Mouse (Mus musculus) kidney, adult 11 months (tissue): ENCODE data around the gene Dusp10.

ENCODE experiments used
- DNase-seq: peaks from one replicate; pipeline ENCODE4 v3.0.0; 2022

Gene Dusp10

DNA sequence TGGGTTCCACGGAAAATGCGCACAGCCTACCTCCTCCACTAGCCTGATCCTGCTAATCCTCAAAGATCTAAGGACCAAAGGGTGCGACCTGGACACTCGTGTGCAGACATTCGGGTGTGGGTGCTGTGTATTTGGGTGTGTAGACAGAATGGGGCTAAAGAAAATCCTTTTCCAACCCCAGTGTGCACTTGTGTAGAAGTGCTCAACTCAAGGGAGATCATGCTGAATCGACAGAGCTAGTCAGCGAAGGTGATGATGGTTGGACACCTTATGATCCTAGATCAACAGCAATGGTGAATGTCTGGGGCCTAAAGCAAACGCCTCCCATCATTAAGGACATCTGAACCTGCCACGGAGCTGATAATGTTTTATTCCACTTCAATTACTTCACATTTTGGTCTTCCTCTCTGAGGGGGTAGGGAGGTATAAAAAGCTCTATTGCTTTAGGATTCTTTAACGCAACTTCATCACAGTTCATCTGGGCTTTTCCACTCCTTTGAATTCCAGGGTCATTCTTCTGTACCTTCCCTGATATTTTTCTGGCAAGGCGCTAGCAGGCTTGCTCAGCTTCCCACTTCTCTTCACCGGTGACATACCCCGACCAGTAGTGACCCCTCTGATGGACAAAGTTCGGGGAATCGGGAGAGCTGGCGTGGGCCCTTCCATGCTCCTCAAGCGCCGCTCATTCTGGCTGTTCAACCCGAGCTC, 19.7 kb downstream of the Dusp10 start:
- DNase-seq: no peak

DNA sequence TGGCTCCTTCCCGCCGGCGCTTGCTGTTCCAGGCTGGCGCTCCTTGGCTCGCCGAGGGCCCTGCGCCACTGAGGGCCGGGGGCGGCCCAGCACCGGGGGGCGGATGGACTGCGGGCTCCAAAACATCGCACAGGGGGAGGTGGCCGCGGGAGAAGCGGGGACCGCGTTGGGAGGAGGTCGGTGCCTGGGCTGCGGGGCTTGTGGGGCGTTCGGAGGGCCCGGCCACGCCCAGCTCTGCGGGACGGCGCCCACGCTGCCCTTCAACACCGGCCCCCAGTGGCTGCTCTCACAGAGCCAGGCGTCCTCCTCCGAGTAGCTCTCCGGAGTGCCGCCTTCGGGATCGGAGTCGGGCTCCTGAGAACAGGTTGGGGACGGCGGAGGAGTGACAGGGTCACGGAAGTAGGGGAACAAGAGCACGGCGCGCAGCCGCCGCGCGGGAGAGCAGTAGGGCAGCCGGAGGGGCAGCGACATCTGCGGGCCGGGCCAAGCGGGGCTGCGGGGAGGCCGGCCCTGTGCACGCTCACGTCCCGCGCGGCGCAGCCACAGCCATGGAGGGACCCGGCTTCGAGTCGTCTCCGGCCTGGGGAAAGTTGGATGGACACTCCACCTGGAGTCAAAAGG, 20.4 kb downstream of the Dusp10 start:
- DNase-seq: no peak

DNA sequence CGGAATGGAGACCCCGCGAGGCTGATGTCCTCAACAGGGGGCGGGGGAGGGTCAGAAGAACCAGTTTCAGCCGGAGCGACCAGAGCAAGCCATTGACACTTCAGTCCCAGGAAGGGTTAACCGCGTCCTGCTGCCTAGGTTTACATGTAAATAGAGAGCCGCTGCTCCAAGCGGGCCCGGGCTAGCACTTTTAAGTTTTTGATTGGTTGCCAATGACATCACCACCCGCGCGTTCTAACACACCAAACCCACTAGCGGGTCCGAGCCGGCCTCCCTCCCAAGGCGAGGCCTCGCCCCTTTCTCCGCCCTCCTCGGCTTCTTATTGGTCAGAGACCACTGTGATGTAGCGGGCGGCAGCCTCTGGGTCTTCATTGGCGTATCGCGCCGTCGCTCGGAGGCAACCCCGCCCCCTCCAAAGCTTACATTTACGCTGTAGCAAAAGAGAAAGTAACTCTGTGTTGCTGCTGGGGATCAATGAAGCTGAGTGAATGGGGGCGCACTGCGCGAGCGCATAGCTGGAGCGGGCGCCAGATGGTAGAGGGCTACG, 21.0 kb downstream of the Dusp10 start, which contains the start of gene 1700056E22Rik:
Gene 1700056E22Rik (minus strand): TSS at position 291 of the 547 bp plus-strand sequence.
- peak; percentile 99 for DNase-seq

DNA sequence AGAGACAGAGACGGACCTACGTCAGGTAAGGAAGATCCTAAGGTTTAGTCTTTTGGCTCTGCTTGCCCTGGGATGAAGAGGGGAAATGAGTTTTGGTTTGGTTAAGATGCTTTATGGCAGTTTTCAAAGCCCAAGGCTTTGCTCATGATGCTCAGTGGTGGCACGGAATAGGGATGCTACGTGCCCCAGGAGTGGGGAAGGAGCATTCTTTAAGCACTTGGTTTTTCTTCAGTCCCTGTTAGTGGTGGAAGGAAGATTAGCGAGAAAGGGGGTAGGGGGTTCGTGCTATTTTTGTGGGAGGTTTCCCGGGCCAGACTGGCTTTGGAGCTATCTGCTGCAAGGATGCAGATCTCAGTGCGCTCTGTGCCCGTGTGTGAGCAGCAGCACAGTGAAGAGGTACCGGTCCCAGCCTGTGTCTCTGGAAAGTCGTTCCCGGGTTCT, 21.7 kb downstream of the Dusp10 start:
- peak; percentile 17 for DNase-seq

DNA sequence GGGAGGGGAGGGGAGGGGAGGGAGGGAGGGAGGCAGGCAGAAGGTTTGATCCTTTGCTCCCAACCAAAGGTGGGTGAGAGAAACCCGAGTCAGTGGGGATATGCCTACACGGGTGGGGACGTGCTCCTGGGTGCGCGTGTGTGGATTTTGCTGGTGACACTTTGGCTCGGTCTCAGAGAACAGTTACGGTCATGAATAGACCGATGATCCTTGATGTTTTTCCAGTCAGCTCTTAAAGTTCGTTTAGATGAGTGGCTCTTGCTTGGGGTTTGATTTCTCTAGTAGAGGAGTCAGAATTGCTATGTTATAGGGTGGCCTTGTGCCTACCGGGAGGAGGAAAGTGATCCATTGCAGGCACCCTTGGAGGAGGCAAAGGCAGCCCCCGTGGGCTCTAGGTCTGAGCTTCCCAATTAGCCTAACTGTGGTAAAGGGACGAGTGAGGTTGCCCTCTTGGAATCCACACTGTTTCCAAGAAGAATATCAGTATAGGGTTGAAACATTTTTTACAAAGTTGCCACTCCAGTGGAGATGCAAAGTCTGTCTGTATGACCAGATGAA, 22.3 kb downstream of the Dusp10 start:
- DNase-seq: no peak

DNA sequence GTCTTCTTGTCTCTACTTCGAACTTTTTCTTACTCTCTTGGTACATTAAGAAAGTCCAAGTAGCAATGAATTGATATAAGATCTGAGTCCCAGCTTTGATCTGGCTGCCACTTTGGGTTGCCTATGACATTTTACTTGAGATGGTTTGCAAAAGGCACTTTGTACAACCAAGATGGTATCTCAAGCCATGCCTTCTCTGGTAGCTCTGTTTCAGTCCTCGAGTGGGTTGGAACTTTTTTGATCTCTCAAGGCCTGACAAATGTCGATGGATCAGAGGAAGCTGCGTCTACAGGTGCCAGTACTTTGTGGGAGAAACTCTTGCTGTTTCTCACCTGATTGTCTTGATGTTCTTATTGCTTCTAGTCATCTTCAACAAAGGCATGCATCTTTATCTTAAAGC, 24.7 kb downstream of the Dusp10 start:
- DNase-seq: no peak

DNA sequence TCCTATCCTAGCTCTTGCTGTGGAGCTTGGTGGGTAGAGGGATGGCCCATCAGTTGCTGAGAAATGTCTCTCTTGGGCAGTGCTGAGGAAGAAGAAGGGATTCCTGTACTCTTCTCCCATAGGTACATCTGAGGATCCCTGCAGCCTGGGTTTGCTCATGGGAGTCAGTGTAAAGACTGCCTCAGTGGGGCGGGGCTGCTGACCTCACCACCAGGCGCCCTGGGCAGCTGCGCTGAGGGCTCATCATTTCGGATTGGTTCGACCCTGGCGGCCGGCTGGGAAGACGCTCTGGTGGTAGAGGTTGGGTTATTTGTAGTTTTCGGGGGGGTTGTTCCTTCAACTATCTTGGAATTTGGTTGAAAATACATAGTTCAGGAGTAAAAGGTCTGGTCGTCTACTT, 26.2 kb downstream of the Dusp10 start:
- no peak for DNase-seq

DNA sequence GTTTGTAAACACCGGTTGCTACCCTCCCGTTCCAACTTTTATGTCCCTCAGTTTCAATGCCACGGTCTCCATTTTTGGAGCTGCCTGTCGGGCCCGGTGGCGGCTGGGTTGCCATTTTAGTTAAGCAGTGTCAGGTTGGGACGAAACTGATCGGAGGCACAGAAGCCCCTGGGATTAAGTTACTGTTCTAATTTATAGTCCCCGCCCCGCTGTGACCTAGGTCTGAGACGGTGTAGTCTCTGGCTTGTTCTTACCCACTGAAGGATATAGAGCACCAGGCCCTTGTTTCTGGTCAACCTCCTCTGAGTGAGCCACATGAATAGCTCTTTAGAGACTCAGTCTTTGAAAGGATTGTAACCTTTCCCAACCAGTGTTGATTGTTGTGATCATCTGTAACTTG, 27.1 kb downstream of the Dusp10 start:
- DNase-seq: no peak

DNA sequence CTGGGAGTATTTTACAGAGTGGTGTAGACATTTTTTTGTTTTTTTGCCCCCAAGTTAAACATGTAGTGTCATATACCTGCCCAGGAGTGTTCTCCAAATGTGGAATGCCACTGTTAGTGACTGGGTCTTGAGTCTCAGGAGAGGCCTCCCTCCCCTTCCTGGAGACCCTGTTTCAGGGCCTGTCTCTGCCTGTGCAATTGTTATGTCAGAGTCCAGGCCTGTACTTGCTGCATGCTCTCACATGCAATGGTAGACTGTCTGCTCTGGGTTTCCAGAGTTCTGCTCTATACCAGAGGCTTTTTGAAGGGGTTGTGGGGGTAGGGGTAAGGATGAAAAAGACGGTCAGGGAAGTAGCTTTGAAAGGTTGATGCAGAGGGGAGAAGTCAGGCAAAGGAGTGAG, 27.8 kb downstream of the Dusp10 start:
- DNase-seq: no peak

DNA sequence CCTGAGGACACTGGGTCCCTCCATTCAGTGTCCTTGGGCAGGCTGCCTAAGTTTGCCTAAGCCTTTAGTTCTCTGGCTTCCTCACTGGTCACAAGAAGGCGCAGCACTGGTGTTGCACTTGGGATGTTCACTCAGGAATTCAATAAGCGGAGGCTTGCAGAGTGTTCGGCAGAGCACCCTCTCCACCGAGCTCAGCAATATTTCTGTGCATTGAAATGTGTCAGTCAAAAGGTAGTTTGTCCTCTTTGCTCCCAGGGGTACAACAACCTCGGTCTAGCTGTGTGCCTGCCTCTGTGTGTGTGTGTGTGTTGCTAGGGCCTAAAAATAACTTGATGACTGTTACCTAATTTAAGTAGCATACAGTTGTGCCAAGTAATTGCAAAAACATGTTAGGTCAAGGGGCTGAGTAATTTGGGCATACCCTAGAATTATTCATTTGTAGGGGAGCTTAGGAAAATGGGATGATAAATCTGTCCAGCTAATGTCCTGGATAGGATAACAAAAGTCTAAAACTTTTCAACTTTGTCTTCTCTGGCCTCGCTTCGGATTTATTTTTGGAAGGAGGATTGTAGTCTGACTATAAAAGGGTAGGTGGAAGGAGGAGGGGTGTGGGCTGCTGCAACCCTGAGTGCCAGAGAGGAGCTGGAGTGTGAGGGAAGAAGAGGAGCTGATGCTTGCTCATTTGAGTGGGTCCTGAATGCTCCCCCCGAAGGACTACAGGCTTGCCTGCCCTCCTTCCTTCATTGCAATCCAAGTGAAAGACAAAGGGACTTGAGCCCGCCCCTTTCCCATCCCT, 28.9 kb downstream of the Dusp10 start:
- peak; percentile 7 for DNase-seq

DNA sequence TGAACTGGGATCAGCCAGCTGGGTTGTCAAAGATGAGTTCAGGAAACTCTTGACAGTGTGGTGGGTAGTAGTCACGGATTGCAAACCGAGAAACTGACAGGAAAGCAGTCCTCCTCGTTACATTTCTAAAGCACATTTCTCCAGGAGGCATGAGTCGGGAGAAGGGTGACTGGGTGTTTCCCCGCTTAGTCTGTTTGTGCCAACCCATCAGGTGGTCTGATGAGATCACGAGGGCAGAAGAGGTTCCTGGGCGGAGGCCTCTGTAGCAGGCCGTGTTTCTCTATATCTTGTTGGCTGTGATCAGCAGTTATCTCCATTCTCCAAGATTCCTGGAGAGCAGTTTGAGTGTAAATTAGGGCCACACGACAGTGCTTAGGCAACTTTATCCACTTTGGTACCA, 29.6 kb downstream of the Dusp10 start:
- no peak for DNase-seq

DNA sequence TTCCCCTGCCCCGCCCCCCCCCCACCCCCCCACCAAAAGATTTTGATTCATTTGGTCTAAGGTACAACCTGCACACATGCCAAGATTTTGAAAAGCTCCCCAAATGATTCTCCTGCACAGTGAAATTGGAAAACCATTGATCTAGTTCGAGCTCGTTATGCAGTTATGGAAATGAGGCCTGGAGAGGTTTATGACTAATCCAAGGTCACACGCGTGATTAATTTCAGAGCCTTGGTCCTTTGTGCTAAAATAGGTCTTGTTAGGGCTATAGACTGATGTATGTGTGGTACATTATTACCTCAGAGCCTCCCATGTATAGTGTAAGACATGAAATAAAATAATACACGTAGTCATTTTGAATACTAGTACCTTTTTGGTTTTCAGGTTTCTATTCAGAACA, 30.3 kb downstream of the Dusp10 start:
- no peak for DNase-seq

DNA sequence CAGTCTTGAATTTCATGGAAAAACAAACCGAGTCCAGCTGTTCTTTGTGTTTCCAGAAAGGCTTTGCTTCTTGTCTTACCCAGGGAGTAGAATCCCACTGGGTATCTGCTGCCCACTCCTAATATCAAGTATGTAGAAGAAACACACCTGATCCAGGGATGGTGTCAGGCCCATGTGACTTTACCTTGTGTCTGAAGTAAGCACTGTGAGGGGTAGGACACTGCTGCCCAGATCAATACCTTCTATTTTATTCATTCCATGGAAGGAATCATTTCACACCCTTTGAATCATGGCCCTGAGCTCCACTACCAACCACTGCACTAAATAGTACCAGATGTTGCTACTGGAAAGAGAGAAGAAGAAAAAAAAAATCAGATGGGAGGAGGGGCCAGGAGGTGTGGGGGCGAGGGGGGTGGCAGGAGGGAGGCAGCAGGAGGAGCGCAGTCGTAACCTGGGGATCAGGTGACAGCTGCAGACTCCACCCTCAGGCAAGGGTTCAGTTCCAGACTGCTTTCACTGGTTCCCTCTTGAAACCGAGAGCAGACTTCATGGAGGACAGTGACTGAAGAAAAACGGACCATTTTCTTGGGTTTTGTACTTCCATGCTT, 33.1 kb downstream of the Dusp10 start:
- no peak for DNase-seq

DNA sequence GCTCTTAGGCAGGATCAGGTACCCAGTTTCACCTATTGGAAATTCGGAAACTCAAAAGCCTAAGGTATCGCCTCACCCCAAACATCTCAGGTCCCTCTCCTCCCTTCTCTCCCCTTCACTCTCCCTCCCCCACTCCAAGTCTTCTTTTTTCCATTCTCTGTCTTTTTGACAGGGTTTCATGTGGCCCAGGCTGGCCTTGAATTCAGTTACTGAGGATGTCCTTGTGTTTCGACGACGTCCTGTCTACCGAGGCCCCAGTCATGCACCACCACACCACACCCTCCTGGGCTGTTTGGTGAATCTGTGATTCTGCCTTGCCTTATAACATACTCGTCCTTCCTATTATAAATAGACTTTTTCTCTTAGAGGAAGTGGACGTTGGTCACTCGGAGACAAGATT, 34.7 kb downstream of the Dusp10 start:
- DNase-seq: no peak

DNA sequence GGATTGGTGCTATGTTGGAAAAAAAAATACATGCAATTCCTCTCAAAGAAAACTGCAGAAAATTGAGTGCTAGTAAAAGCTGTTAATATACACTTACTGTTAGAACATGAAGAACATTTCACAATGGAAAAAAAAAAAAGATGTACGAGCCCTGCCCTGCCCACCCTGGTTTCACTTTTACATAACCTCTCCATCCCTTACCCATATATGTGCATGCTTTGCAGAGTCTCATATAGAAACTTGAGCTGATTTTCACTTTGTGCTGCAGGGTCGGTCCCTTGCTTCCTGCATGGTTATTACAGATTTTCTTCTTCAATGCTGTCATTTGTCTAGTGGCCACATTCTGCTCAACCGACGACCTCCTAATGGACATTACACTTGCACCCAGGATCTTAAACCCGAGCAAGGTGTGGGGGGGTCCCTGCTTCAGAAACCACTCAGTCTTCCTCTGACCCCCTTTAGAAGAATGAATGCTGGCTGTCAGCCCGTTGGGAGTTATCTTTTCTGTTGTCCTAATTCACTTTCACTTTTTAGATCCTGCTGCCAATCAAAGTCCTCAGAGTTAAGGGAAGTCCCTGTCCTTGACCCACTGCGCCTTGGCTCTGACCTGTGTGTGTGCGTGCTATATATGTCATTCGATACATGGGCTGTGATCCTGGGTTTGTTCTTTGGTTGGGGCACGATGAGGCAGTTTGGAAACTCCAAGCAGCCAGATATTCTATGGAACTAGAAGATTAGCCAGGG, 35.7 kb downstream of the Dusp10 start:
- DNase-seq: no peak

DNA sequence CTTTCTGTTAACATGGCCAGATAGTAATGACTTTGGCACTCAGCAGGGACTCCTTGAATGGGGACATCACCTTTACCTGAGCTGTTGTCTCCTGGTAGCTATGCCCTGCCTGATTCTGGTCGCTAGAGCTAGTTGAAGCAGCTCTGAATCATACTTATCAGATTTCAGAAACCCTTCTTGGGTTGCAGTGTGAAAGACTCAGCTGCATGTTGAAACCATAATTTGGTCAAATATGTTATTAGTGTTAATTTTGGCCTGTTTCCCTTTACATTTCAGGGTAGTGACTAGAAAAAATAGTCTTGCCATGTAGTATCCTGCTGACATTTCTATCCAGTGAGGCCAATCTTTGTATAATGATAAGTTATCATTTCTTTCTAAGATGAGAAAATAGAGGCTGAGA, 38.2 kb downstream of the Dusp10 start:
- no peak for DNase-seq

DNA sequence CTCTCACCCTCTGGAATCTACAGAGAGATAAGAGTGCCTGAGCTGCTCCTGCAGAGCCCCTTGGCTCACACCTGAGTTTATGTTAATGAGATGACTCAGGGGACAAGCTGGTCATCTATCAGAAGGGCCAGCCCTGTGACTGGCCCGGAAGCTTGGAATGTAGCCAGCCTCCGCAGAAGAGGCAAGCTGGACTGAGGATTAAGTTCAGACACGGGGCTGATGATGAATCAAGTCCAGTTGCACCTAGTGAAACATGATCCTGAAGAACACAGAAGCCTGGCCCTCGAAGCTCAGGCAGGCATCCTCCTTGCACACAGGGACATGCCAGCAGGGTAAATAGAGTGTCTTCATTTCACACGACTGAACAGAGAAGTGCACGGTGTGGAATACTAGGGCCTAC, 38.7 kb downstream of the Dusp10 start:
- DNase-seq: peak; percentile 36

DNA sequence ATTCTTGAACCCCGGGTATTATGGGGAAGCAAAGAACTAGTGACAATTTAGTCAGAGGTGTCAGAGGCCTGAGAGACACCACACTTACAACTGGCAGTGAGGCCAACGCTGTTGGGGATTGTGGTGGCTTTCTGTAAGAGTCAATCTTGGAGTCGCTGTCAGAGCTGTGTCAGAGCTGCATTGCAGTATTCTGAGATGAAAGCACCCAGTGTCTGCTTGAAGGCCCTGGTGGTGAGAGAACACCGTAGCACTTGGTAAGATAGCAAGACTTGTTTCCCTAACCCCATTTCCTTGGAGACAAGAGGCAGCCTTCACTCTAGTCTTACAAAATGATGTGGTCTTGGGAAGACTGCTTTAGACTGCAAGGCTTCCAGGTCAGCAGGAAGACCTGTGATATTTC, 39.2 kb downstream of the Dusp10 start:
- DNase-seq: no peak

DNA sequence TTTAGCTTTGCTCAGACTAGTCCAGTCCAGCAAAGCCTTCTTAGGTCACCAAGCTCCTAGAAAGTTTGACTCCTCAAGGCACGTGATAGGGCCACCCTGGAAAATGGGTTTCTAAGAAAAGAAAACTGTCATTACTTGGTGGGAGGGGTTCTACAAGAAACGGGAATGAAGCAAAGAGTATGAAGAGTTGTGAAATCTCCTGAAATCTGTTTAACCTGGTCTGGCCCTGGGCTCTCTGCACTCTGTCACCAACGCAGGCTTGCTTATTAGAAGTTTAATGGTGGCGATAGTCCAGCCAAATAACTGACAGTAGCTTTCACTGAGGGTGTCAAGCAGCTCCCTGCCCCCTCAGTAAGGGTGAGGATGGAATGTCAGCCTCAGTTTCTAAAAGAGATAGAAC, 40.0 kb downstream of the Dusp10 start:
- no peak for DNase-seq

DNA sequence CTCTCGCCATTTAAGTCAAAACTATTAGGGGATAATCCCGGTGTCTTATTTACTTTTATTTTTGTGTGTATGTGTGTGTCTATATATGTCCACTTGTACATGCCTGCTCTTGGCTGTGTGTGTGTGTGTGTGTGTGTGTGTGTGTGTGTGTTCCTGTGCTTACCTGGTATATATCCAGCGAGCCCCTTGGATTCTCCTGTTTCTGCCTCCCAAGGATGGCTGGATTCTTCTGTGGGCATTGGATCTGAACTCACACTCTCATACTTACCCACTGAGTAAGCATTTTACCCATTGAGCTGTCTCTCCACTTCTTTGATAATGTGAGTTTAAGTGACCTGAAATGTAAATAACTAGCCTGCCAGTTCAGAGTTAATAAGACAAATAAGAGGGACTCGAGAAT, 40.6 kb downstream of the Dusp10 start:
- DNase-seq: no peak

DNA sequence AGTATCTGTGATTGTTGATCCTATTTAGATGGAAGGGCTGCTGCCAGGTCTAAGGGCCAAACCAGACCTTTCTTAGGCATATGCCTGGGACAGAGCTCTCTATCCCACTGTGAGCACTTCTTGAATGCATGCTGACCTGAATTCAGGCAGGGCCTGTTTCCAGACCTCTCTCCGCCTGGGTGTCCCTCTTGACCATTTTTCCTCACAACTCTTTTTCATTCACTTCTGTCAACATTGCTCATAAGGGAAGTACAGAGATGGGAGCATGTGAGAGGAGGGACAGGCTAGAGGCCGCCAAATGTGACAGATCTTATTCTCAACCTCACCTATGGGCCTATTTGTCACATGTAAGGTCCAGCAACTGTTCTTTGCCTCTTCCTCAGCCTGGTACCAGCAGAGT, 41.1 kb downstream of the Dusp10 start:
- DNase-seq: no peak

DNA sequence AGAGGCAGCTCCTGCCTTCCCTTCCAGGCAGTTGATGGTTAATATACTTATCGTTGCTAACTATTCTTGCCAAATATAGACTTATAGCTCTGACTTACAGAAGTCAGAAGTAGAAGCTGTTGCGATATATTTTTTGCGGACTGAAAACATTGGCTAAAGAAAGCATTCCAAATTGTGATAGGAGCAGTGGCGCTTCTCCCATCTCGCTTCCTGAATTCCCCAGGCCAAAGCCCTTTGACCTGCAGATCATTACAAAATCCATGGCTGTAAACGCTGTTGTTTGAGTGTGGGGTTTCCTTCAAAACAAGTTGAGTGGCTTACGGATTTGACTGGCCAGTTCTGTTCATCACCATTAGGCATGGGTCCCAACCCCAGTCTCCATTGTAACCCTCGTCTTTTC, 45.1 kb downstream of the Dusp10 start:
- DNase-seq: no peak
